In the genomic region with DNA sequence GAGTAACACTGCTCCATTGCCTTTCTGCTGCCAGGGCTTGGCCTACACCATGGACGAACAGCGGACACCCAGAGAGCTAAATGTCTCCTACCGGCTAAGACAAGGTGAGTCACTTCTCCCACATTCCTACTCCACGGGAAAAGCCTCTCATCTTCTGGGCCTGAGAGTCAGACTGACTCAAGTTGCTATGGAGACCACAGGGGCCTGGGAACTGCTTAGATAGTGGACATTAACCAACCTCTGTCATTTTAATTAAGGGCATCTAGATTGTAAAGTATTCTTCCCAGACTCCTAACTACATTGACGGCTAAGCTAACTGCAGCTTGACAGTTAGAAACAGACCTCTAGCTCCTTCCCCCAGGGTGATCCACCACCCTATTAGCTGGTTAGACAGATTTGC, we compare ENCODE assay signal across 12 mouse cellular contexts.
"Had no signal": no experiment of that assay in that cellular context is flagged by ENCODE, and none has a peak within 500 bp of the region (broad histone marks: within the 10 kb centered on the region; RNA-seq: fewer than 3 reads in every experiment).

No protein-coding gene starts in this region.

- H3K4me3 ChIP-seq: kidney, embryonic 15.5 days; limb, embryonic 15.5 days; liver, embryonic 13.5 days; midbrain, embryonic 13.5 days; myocyte; neural tube, embryonic 15.5 days had no signal

- DNase-seq: kidney, adult 2 months; kidney, postnatal 14 days; layer of hippocampus, postnatal 36 days; liver, embryonic 13.5 days; lung, adult 18-20 months; thymus, adult 18-20 months; thymus, postnatal 14 days had no signal

- H3K4me1 ChIP-seq: kidney, embryonic 15.5 days; limb, embryonic 15.5 days; midbrain, embryonic 13.5 days had no signal

- H3K36me3 ChIP-seq: kidney, embryonic 15.5 days; limb, embryonic 15.5 days had no signal

- ATAC-seq: midbrain, embryonic 13.5 days had no signal

- H3K4me2 ChIP-seq: kidney, embryonic 15.5 days; limb, embryonic 15.5 days; liver, embryonic 13.5 days; midbrain, embryonic 13.5 days; neural tube, embryonic 15.5 days had no signal

- H3K27me3 ChIP-seq: kidney, embryonic 15.5 days; limb, embryonic 15.5 days; liver, embryonic 13.5 days; midbrain, embryonic 13.5 days; neural tube, embryonic 15.5 days had no signal

- H3K9ac ChIP-seq: kidney, embryonic 15.5 days; limb, embryonic 15.5 days; liver, embryonic 13.5 days; midbrain, embryonic 13.5 days; neural tube, embryonic 15.5 days had no signal

- H3K27ac ChIP-seq: kidney, embryonic 15.5 days; limb, embryonic 15.5 days; liver, embryonic 13.5 days; midbrain, embryonic 13.5 days; neural tube, embryonic 15.5 days had no signal

- H3K9me3 ChIP-seq: limb, embryonic 15.5 days had no signal
